Mouse (Mus musculus) spleen, postnatal 10 days (tissue): ENCODE results near the gene Msi2.

Experiments used
- DNase-seq, 2 experiments: peaks; one replicate each; pipeline ENCODE4 v3.0.0; 2021 to 2022; ENCODE audit warnings: low spot score in 2 of 2

The Msi2 gene

GRCm38 (mm10) chr11:88564363-88564762 lies 153.9 kb downstream of the Msi2 start:
- no peak for DNase-seq

GRCm38 (mm10) chr11:88561191-88561590 lies 157.1 kb downstream of the Msi2 start:
- no peak for DNase-seq

- no peak for DNase-seq
These were observed 157.7 kb downstream of the Msi2 start for GRCm38 (mm10) chr11:88560634-88561033.

GRCm38 (mm10) chr11:88559365-88559970 lies 158.8 kb downstream of the Msi2 start:
- peak in 1 of 2 experiments; percentile 45 for DNase-seq

- DNase-seq: no peak
These were observed 159.6 kb downstream of the Msi2 start for GRCm38 (mm10) chr11:88558731-88559130.

GRCm38 (mm10) chr11:88557828-88558580 lies 160.3 kb downstream of the Msi2 start:
- no peak for DNase-seq

- no peak for DNase-seq
These were observed 161.1 kb downstream of the Msi2 start for GRCm38 (mm10) chr11:88557116-88557768.

- DNase-seq: no peak
These were observed 162.3 kb downstream of the Msi2 start for GRCm38 (mm10) chr11:88555902-88556549.

- no peak for DNase-seq
These were observed 163.0 kb downstream of the Msi2 start for GRCm38 (mm10) chr11:88555232-88555818.

GRCm38 (mm10) chr11:88553521-88554310 lies 164.6 kb downstream of the Msi2 start:
- DNase-seq: no peak

- peak; percentile 31 to 66 for DNase-seq
These were observed 165.3 kb downstream of the Msi2 start for GRCm38 (mm10) chr11:88552987-88553386.

- no peak for DNase-seq
These were observed 165.9 kb downstream of the Msi2 start for GRCm38 (mm10) chr11:88552385-88552784.

- peak; percentile 19 to 48 for DNase-seq
These were observed 167.3 kb downstream of the Msi2 start for GRCm38 (mm10) chr11:88551034-88551433.

- no peak for DNase-seq
These were observed 168.0 kb downstream of the Msi2 start for GRCm38 (mm10) chr11:88550083-88550907.

- DNase-seq: no peak
These were observed 168.8 kb downstream of the Msi2 start for GRCm38 (mm10) chr11:88549529-88549900.

- no peak for DNase-seq
These were observed 169.3 kb downstream of the Msi2 start for GRCm38 (mm10) chr11:88548832-88549528.

- no peak for DNase-seq
These were observed 169.9 kb downstream of the Msi2 start for GRCm38 (mm10) chr11:88548423-88548822.

GRCm38 (mm10) chr11:88543771-88544170 lies 174.5 kb downstream of the Msi2 start:
- no peak for DNase-seq

GRCm38 (mm10) chr11:88542817-88543216 lies 175.5 kb downstream of the Msi2 start:
- no peak for DNase-seq
